Mouse (Mus musculus) stomach, embryonic 14.5 days (tissue): ENCODE results near the gene Dpp7. TPM values are rescaled to one million over a fixed set of nuclear protein-coding genes. Genes with fewer than 3 reads are reported as not detected.
A peak's percentile ranks its signal among the peaks of the same experiment; 100 is the strongest.

Experiments
- ATAC-seq: fragments of 200-750 bp; cut with Nextera tagmentation; 2 replicates; pipeline ENCODE4 v1.8.0; 2017; ENCODE audit warnings: low read depth, moderate TSS enrichment; ENCODE audit not compliant: insufficient number of reproducible peaks, insufficient read depth, low FRiP score
- H3K27ac ChIP-seq: fragments of 300-500 bp; sonication (generic); 2 replicates; pipeline ENCODE4 v1.5.1; 2014; ENCODE audit warnings: mild to moderate bottlenecking, low read length, moderate library complexity, mixed read lengths
- H3K27me3 ChIP-seq: fragments of 300-500 bp; sonication (generic); 2 replicates; pipeline ENCODE4 v1.6.1; 2014; ENCODE audit warnings: low read length, control low read depth, mixed read lengths; ENCODE audit not compliant: control insufficient read depth, insufficient read depth
- H3K36me3 ChIP-seq: fragments of 300-500 bp; sonication (generic); 2 replicates; pipeline ENCODE4 v1.6.1; 2014; ENCODE audit warnings: mild to moderate bottlenecking, control low read depth, low read length, moderate library complexity, mixed read lengths; ENCODE audit not compliant: control insufficient read depth, insufficient read depth
- H3K4me1 ChIP-seq: fragments of 300-500 bp; sonication (generic); 2 replicates; pipeline ENCODE4 v1.6.1; 2014; ENCODE audit warnings: low read length, control low read depth, mixed read lengths; ENCODE audit not compliant: control insufficient read depth, insufficient read depth
- H3K4me2 ChIP-seq: fragments of 300-500 bp; sonication (generic); replicated peaks from 2 replicates; pipeline ENCODE4 v1.6.1; 2014; ENCODE audit warnings: low read depth, low read length, control low read depth
- H3K4me3 ChIP-seq: fragments of 300-500 bp; sonication (generic); 2 replicates; pipeline ENCODE4 v1.5.1; 2014; ENCODE audit warnings: low read depth, low read length, control low read depth
- H3K9ac ChIP-seq: fragments of 300-500 bp; sonication (generic); replicated peaks from 2 replicates; pipeline ENCODE4 v1.6.1; 2014; ENCODE audit warnings: low read depth, mild to moderate bottlenecking, control low read depth, low read length, moderate library complexity, mixed read lengths
- H3K9me3 ChIP-seq: fragments of 300-500 bp; sonication (generic); 2 replicates; pipeline ENCODE4 v1.6.1; 2016; ENCODE audit warnings: low read depth, low read length, control low read depth; ENCODE audit not compliant: control insufficient read depth
- WGBS: fragments of 180-500 bp; shearing (Covaris S2); extraction: QIAGEN DNeasy Blood & Tissue Kit; methylation state at CpG from one replicate; pipeline ENCODE4 v1.1.7; 2014; 5-methylcytosine and 5-hydroxymethylcytosine counted together
- polyA plus RNA-seq: library from polyadenylated mRNA; unstranded; fragments of >200 nt; fragmentation: Nextera tagmentation; extraction: Ambion mirVana; gene quantifications from 2 replicates; pipeline ENCODE4 v1.2.1, GENCODE M21; 2014

Dpp7 gene
- polyA plus RNA-seq, 1 experiment from 2014 or later = 19.5 TPM

- H3K9me3 ChIP-seq = no peaks in the 10 kb centered on the region
- H3K27me3 ChIP-seq = no peaks in the 10 kb centered on the region
- under 1% methylated on average over 76 of the region's 78 CpGs for WGBS
- H3K9ac ChIP-seq = peak within 1 kb of the TSS; percentile 81
- peaks cover 15% of the 10 kb centered on the region for H3K4me1 ChIP-seq
- H3K4me2 ChIP-seq = peak within 1 kb of the TSS; percentile 95
- peak; percentile 98 for ATAC-seq
- peaks cover 27% of the 10 kb centered on the region for H3K36me3 ChIP-seq
- peak within 1 kb of the TSS; percentile 89 for H3K27ac ChIP-seq
- peak within 1 kb of the TSS; percentile 95 for H3K4me3 ChIP-seq
Observed at GRCm38 (mm10) chr2:25332286-25333160, 23.6 kb downstream of the Dpp7 start, which contains the start of gene Man1b1. Man1b1 (plus strand) TSS chr2:25332338.

DNA sequence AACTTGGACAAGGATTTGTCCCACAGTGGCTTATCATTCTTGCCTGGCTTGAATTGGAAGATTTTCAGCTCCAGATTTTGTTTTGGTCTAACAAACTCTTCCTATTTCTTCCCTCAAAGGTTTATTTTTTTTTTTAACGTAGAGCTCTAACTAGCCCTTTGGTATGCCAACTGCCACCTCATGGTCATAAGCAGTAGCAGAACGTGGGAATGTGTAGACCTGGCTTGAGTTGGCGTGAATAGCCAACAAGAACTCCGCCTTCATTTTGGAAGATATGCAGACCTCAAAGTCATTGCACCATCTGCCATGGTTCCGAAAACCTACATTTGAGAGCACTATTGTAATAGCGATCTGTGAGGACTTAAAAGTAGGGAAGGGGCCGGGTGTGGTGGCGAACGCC is 24.7 kb downstream of the Dpp7 start:
- ATAC-seq = no peak
- Histone ChIP-seq H3K4me1 (peaks cover 15% of the 10 kb centered on the region), H3K27me3 (no peaks in the 10 kb centered on the region), H3K9ac (no peak overlapping the region), H3K36me3 (peaks cover 22% of the 10 kb centered on the region), H3K4me2 (peak overlapping the region; percentile 45), H3K9me3 (no peaks in the 10 kb centered on the region), H3K4me3 (peak overlapping the region; percentile 95), H3K27ac (no peak overlapping the region)
- WGBS = 56% methylated on average over 9 of the region's 9 CpGs

DNA sequence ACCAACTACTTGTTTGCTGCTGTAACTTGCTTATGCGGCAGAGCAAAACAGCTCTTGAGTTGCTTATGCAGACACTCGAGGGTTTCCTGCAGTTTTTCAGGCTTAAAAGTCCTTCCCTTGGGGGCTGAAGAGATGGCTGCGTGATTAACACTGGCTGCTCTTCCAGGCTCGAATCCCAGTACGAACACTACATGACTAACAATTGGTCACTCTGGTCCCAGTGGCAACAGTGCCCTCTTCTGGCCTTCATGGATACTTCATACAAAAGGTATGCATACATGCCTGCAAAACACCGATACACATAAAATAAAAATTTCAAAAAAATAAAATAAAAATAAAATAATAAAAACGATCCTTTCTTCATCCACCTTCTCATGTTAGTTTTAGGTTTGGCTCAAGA is 27.7 kb downstream of the Dpp7 start:
- Histone ChIP-seq H3K9me3 (no peaks in the 10 kb centered on the region), H3K4me3 (no peak overlapping the region), H3K36me3 (no peaks in the 10 kb centered on the region), H3K27ac (no peak overlapping the region), H3K4me2 (no peak overlapping the region), H3K27me3 (no peaks in the 10 kb centered on the region), H3K9ac (no peak overlapping the region), H3K4me1 (peaks cover 11% of the 10 kb centered on the region)
- no peak for ATAC-seq
- 37% methylated on average over 7 of the region's 7 CpGs for WGBS

- no peak for ATAC-seq
- H3K4me3 ChIP-seq = no peak overlapping the region
- H3K4me2 ChIP-seq = no peak overlapping the region
- H3K4me1 ChIP-seq = no peaks in the 10 kb centered on the region; the same call in 1 of the 2 replicates
- no peak overlapping the region for H3K27ac ChIP-seq
- H3K27me3 ChIP-seq = no peaks in the 10 kb centered on the region
- no peak overlapping the region for H3K9ac ChIP-seq
- H3K9me3 ChIP-seq = no peaks in the 10 kb centered on the region
- WGBS = 71% methylated on average over 2 of the region's 2 CpGs
- H3K36me3 ChIP-seq = no peaks in the 10 kb centered on the region
Observed at GRCm38 (mm10) chr2:25326036-25326435, 30.1 kb downstream of the Dpp7 start.

DNA sequence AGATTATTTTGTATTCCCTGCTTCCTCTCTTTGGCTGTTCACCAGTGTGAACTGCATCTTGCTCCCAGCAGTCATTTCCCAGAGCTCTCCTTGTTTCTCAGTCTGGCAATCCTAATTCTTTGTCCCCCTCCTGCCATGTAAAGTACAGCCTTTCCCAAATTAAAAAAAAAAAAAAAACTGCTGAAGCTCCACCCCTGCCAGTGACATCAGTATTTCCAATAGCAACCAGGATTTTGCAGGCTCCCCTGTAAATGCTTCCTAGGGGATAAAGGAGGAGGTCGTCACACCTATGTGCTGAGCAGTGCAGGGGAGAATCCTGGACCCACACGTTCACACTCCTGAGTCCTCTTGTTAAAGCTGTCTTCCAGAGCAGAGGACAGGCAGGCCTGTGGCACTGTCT is 36.1 kb downstream of the Dpp7 start:
- Histone ChIP-seq H3K36me3 (no peaks in the 10 kb centered on the region), H3K4me2 (no peak overlapping the region), H3K4me1 (0 out of 2 replicates have a peak, but pooled peaks cover 4% of the 10 kb centered on the region), H3K9me3 (no peaks in the 10 kb centered on the region), H3K4me3 (no peak overlapping the region), H3K9ac (no peak overlapping the region), H3K27ac (no peak overlapping the region), H3K27me3 (peaks cover 29% of the 10 kb centered on the region)
- WGBS = 33% methylated on average over 2 of the region's 2 CpGs
- no peak for ATAC-seq

DNA sequence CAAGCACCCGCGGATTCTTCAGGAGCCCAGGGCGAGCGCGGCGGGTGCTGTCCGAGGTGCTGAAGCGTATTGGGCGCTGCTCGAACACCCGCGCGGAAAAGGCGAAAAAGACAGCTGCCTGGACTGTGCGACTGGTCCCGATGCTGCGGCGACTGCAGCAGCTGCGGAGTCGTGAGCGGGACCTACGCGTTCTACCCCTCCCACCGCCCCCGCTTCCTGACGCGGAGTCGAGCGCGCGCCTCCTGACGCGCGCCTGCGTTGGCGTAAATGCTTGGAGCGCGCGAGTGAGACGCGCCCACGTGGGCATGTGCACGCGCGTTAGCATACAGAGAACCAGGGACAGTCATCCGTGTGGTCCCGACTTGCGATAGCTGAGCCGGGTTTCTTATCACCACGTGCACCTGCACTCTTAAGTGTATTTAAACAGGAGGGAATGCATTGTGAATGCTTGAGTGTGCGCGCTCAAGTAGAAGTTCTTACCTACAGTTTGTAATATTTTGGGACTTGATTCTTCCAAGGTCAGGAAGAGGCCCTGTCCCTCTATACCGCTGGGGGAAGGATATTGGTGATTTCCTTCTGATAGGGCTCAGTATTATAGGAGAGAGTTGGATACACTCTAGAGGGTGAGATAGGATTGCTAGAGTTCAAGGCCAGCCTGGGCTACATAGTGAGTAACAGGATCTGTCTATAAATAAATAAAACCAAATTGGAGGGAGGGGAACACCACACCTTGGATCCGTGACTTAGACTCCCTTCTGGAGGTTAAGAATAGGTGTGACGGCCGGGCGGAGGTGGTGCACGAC is 37.0 kb downstream of the Dpp7 start, which contains the start of gene Grin1:
Gene Grin1, minus strand, starts transcription at position 217 of the 803 bp plus-strand sequence.
- H3K27me3 ChIP-seq = peaks cover 32% of the 10 kb centered on the region
- H3K36me3 ChIP-seq = no peaks in the 10 kb centered on the region
- 9% methylated on average over 58 of the region's 58 CpGs for WGBS
- H3K9ac ChIP-seq = no peak within 1 kb of the TSS
- no peak within 1 kb of the TSS for H3K27ac ChIP-seq
- ATAC-seq = peak; percentile 63; the same call in 1 of the 2 replicates
- H3K4me2 ChIP-seq = peak within 1 kb of the TSS; percentile 44
- H3K9me3 ChIP-seq = no peaks in the 10 kb centered on the region
- H3K4me1 ChIP-seq = 0 out of 2 replicates have a peak, but pooled peaks cover 4% of the 10 kb centered on the region
- H3K4me3 ChIP-seq = peak within 1 kb of the TSS; percentile 22

GRCm38 (mm10) chr2:25318119-25318966 is 37.8 kb downstream of the Dpp7 start:
- Histone ChIP-seq H3K36me3 (no peaks in the 10 kb centered on the region), H3K4me2 (peak overlapping the region; percentile 44), H3K27me3 (peaks cover 35% of the 10 kb centered on the region), H3K27ac (no peak overlapping the region), H3K9me3 (no peaks in the 10 kb centered on the region), H3K4me1 (0 out of 2 replicates have a peak, but pooled peaks cover 4% of the 10 kb centered on the region), H3K9ac (no peak overlapping the region), H3K4me3 (peak overlapping the region; percentile 22)
- WGBS = 6% methylated on average over 31 of the region's 31 CpGs
- ATAC-seq = no peak
